Mouse (Mus musculus) cerebellum, adult 2 months (tissue): Measurements from ENCODE around the gene Kras. TPM values are rescaled to one million over a fixed set of nuclear protein-coding genes. Genes with fewer than 3 reads are reported as not detected.

Source experiments
- DNase-seq, 2 experiments: peaks; one replicate each; pipeline ENCODE4 v3.0.0; 2021
- H3K27ac ChIP-seq: fragments of 200-500 bp; 2 replicates; pipeline ENCODE4 v1.5.1; 2012; ENCODE audit warnings: low read length, control low read depth, inconsistent platforms; ENCODE audit not compliant: insufficient read depth
- H3K27me3 ChIP-seq: fragments of 200-500 bp; 2 replicates; pipeline ENCODE4 v1.6.1; 2012; ENCODE audit warnings: inconsistent platforms, mild to moderate bottlenecking, low read length, moderate library complexity; ENCODE audit not compliant: control insufficient read depth, insufficient read depth
- H3K4me1 ChIP-seq: fragments of 200-500 bp; 2 replicates; pipeline ENCODE4 v1.6.1; 2011; ENCODE audit warnings: low read length; ENCODE audit not compliant: control insufficient read depth, insufficient read depth
- H3K4me3 ChIP-seq: fragments of 200-500 bp; replicated peaks from 2 replicates; pipeline ENCODE3; 2011; ENCODE audit warnings: mild to moderate bottlenecking, low read depth, low read length, control low read depth; ENCODE audit not compliant: insufficient read depth
- CTCF ChIP-seq: fragments of 200-500 bp; IDR thresholded peaks from 2 replicates; pipeline ENCODE4 v1.5.1; 2011; ENCODE audit warnings: low read depth, mild to moderate bottlenecking, control low read depth, low read length, moderate library complexity, borderline replicate concordance; ENCODE audit not compliant: insufficient read depth
- POLR2A ChIP-seq: fragments of 200-500 bp; IDR thresholded peaks from 2 replicates; pipeline ENCODE4 v1.6.1; 2011; ENCODE audit warnings: low read length, control low read depth, borderline replicate concordance; ENCODE audit not compliant: insufficient read depth
- WGBS: fragments of 180-500 bp; shearing (Covaris S2); methylation state at CpG from one replicate; pipeline ENCODE4 v1.1.7; 2018; 5-methylcytosine and 5-hydroxymethylcytosine counted together
- polyA plus RNA-seq: library from polyadenylated mRNA; depleted of rRNA; stranded (reverse); fragments of >200 nt; gene quantifications from 2 replicates; pipeline ENCODE4 v1.2.3, GENCODE M21; 2012

Kras gene
- polyA plus RNA-seq, 1 experiment: 38.6 TPM

DNA sequence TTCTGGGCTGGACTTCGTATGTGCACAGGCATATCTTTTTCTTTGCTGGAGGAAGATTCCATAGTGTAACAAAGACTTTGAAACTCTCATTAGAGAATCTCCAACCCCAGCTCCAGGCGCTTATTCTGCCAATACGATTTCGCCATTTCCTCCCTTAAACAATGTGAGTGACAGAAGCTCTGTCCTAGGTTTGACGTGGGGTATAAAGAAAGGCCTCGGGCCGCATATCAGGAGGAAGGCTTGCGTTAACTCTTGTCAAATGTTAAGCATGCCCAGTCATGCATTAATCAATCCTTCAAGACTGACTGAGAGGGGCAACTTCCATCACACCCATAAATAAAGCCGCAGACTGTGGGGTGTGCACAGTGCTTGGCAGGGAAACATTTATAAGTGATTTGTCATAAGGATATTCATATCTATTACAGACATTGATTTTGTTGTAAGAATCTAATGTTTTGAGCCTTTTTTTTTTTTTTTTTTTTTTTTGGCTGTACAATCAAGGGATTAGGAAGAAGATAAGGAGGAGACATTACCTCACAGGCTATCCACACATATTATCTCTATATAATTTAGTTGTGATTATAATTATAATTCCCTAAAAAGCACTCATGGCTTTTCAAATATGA, 27.2 kb upstream of the Kras start:
- Histone ChIP-seq H3K27ac (no peak overlapping the region), H3K4me3 (no peak overlapping the region), H3K4me1 (no peaks in the 10 kb centered on the region), H3K27me3 (no peaks in the 10 kb centered on the region; the same call in 1 of the 2 replicates)
- TF ChIP-seq CTCF (no peak), POLR2A (no peak)
- no peak for DNase-seq
- WGBS: 86% methylated on average over 9 of the region's 9 CpGs

DNA sequence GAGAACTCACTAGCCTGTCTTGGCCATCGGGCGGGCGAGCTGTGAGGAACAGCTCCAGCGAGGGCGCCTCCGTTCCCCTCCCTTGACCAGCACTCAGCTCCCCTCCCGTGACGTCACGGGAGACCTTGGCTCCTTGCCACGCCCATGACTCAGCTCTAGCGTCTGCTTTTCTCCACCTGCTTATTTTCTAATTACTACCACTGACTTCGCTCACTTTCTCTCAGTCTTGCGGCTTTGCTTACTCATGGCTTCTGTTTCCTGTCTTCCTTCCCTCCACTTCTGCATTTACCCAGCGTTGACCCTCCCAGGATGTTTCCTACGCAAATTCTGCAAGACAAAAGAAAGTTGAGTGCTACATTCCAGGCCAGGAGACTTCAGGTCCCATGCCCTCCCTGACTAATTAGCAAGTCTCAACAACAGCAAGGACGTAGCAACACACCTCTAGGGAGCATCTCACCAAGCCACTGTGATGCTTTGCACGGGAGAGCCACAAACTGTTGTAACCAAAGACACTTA, 26.3 kb upstream of the Kras start:
- no peaks in the 10 kb centered on the region for H3K4me1 ChIP-seq
- H3K27ac ChIP-seq: no peak overlapping the region
- H3K27me3 ChIP-seq: no peaks in the 10 kb centered on the region; the same call in 1 of the 2 replicates
- H3K4me3 ChIP-seq: no peak overlapping the region
- TF ChIP-seq CTCF: no peak
- TF ChIP-seq POLR2A: no peak
- DNase-seq: peak; percentile 62 to 75
- 6% methylated on average over 17 of the region's 17 CpGs for WGBS

DNA sequence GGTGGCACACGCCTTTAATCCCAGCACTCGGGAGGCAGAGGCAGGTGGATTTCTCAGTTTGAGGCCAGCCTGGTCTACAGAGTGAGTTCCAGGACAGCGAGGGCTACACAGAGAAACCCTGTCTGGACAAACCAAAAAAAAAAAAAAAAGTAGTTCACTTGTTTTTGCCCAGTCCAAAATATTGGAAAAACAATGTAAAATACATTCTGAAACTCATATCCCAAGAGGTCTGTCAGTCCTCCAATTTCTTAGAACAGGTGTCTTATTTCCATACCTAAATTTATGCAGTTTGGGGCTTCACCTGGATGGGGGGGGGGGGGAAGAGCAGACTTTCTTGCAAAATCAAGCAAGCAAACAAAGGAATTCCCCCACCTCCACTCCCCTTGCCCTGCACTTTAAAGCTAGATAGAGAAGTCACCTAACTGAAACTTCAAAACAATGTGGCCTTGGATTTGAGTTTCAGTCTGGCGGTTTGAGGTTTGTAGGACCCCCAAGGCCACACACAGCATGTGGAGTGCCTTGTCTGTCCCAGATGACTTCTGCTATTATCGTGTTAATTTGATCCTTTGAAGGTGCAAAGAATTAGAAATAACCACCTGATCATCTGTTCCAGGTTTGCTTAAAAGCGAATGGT, 25.7 kb upstream of the Kras start:
- H3K27ac ChIP-seq: no peak overlapping the region
- TF ChIP-seq CTCF: no peak
- TF ChIP-seq POLR2A: no peak
- H3K4me3 ChIP-seq: no peak overlapping the region
- H3K4me1 ChIP-seq: no peaks in the 10 kb centered on the region
- H3K27me3 ChIP-seq: no peaks in the 10 kb centered on the region; the same call in 1 of the 2 replicates
- WGBS: 67% methylated on average over 6 of the region's 6 CpGs
- no peak for DNase-seq

DNA sequence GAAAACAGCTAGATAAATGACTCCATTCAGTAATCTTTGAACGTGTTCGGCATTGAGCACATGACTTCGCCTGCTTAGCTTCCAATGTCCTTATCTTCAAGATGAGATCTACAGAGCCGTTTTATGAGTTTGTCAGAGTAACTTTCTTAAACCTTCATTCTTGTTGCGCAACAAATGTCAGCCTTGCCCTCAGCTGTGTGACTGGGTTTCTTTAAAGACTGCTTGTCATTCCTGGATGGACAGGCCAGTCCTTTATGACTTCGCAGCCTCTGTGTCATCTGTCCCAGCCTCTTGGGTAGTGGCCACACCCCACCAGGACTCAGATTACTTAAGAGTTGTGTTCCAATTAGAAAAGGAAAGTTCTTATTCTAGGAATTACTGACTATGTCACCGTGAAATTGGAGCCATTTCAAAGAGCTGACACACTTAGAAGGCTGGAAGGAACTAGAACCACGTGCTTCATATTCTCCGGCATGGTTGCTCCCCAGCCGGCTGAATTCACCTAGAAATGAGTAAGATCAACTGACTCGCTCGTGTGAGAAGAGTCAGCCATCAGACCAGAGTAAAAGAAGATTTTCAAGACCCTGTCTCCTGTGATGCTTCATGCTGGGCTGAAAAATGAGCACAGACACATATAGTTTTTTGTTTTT, 24.1 kb upstream of the Kras start:
- Histone ChIP-seq H3K27ac (no peak overlapping the region), H3K4me1 (no peaks in the 10 kb centered on the region), H3K4me3 (no peak overlapping the region), H3K27me3 (no peaks in the 10 kb centered on the region; the same call in 1 of the 2 replicates)
- TF ChIP-seq CTCF (no peak), POLR2A (no peak)
- 75% methylated on average over 12 of the region's 12 CpGs for WGBS
- no peak for DNase-seq

DNA sequence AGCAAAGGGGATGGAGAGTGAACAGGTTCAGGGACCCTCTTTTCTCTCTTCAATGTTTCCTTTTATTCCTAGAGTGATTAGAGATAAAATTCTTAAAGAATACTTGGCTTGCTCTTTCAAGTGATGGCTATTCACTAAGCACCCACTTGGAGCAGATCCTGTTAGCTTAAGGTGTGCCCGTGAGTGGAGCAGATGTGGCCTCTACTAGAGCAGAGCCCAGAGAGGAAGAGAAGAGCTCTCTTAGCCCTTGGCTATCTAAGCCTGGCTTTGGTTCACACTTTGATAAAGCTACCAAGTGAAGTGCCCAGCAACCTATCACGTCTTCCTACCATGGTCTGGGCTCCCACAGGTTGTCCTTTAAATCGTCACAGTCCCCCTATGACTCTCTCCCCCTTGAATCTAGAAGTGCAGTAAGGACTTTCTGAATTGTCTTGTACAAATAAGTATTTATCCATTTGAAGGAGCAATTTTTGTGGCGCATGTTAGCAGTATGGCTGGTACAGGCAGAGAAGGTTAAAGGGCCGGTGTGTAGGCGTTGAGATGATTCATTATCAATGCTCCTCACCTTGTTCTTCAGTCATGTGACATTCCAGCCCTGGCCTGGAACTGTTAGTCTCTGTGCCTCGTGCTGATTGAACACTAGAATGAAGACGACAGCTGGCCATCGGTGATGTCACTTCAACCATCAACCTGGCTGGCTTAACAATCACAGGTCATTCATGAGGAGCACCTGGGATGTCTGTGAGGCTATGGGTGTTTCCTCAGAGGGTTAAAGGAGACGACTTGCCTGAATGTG, 22.3 kb upstream of the Kras start:
- DNase-seq: no peak
- no peaks in the 10 kb centered on the region; the same call in 1 of the 2 replicates for H3K27me3 ChIP-seq
- H3K4me1 ChIP-seq: no peaks in the 10 kb centered on the region
- WGBS: 84% methylated on average over 10 of the region's 10 CpGs
- H3K27ac ChIP-seq: no peak overlapping the region
- no peak overlapping the region for H3K4me3 ChIP-seq
- TF ChIP-seq CTCF (no peak), POLR2A (no peak)

DNA sequence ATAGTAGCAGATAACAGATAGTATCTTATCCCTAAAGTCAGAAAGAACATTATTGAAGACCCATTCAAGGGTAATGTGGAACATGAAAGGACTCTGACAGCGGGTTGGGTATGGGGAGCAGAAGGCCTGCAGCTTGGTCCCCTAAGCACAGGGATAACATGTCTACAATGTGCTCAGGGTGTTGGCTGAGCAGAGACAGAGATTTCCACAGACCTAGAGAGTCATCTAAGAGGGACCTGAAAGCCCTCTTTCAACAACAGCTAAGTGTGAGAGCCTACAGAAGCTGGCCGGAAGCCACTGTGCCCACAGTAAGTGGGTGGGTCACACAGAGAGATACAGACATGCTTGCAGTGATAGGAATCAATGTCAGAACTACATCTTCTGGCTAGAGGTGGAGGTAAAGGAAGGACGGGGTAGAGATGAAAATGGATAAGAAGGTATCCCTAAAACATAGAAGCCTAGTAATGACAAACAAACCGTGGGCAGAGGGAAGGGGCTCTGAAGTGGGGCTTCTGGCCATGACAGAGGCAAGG, 19.3 kb upstream of the Kras start:
- WGBS: 88% methylated on average over 4 of the region's 4 CpGs
- no peaks in the 10 kb centered on the region for H3K4me1 ChIP-seq
- TF ChIP-seq POLR2A (no peak), CTCF (no peak)

DNA sequence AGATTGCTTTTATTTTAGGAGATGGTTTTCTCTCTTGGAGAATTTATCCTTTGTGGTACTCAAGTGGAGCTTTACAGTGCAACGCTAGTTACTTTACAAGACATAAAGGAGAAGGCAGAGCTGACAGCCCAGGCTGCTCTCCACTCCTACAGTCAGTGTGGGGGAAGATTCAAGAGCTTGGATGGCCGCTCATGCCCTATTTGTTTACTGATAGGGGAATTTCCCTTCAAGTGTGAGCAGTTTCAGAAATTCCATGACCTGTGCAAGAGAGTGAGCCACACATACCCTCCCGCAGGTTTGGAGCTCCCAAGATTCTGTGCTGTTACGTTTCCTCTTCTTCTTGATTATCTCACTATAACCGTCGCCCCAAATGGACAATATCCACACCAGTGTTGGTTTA, 17.7 kb upstream of the Kras start:
- TF ChIP-seq CTCF: no peak
- no peak for TF ChIP-seq POLR2A
- 79% methylated on average over 6 of the region's 6 CpGs for WGBS

More for the DNA sequence above, 19.3 kb upstream of the Kras start:
- Histone ChIP-seq H3K4me3 (no peak overlapping the region), H3K27me3 (no peaks in the 10 kb centered on the region; the same call in 1 of the 2 replicates), H3K27ac (no peak overlapping the region)
- DNase-seq: no peak

More for the DNA sequence above, 17.7 kb upstream of the Kras start:
- H3K27ac ChIP-seq: no peak overlapping the region
- DNase-seq: no peak
- no peaks in the 10 kb centered on the region; the same call in 1 of the 2 replicates for H3K27me3 ChIP-seq
- no peak overlapping the region for H3K4me3 ChIP-seq
- no peaks in the 10 kb centered on the region for H3K4me1 ChIP-seq
